Comparison of ENCODE assay signal across 13 mouse cellular contexts in the genomic region with DNA sequence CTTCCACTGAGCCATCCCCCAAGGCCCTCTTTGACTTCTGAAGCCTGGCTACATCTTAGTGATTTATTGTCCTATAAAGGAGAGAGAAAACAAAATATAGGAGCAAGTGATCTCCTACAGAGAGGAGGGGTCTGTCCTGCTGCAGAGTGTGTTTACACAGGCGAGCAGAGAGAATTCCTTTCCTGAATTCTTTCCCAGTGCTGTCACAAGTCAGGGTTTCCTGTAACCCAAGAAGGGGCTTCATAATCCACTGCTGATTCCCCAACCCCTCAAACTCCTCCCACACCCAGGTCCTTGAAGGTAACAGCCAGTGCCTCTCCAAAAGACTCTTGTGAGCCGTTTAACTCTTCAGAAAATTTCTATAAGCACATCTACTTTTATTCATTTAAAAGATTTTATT.
DNase-seq lines count a peak whose midpoint lies in the region; ATAC-seq and TF ChIP-seq lines count a peak whose summit lies in the region.
"Had no signal": no experiment of that assay in that cellular context is flagged by ENCODE, and none has a peak within 500 bp of the region (broad histone marks: within the 10 kb centered on the region; RNA-seq: fewer than 3 reads in every experiment).

No protein-coding gene starts in this region.

- DNase-seq in heart, adult 8-10 months (ENCODE audit: low spot score) = no peak
- peak; percentile 82 for DNase-seq in lung, embryonic 14.5 days
- no peak for DNase-seq in lung, postnatal 4 days
- peak; percentile 38 for DNase-seq in neural tube, embryonic 11.5 days (ENCODE audit: low spot score)
- DNase-seq in layer of hippocampus, postnatal 14 days (ENCODE audit: low spot score in 2 of 2) = no peak
- no peak for DNase-seq in spleen, adult 18-20 months
- DNase-seq: cerebellum, adult 11-12 months; lung, postnatal 36 days; right cerebral cortex, postnatal 25 days had no signal

- H3K27me3 ChIP-seq in heart, embryonic 14.5 days (ENCODE audit: control insufficient read depth, insufficient read depth, low read length) = no peaks in the 10 kb centered on the region
- H3K27me3 ChIP-seq in lung, embryonic 14.5 days (ENCODE audit: insufficient read depth, low read length) = no peaks in the 10 kb centered on the region
- H3K27me3 ChIP-seq in embryonic facial prominence, embryonic 12.5 days = no peaks in the 10 kb centered on the region
- H3K27me3 ChIP-seq in neural tube, embryonic 11.5 days (ENCODE audit: control insufficient read depth, insufficient read depth, low read length) = no peaks in the 10 kb centered on the region
- H3K27me3 ChIP-seq: neural tube, embryonic 12.5 days had no signal

- peak; percentile 75 for ATAC-seq in heart, embryonic 14.5 days (ENCODE audit: insufficient number of reproducible peaks, insufficient read depth, low FRiP score, low read depth)
- peak; percentile 92 for ATAC-seq in lung, embryonic 14.5 days (ENCODE audit: insufficient read depth)
- peak; percentile 80; the same call in 1 of the 2 replicates for ATAC-seq in embryonic facial prominence, embryonic 12.5 days (ENCODE audit: insufficient number of reproducible peaks, insufficient read depth, low FRiP score, low TSS enrichment)
- ATAC-seq in neural tube, embryonic 11.5 days (ENCODE audit: insufficient read depth, low FRiP score, low TSS enrichment) = no peak
- ATAC-seq: CD4-positive, CD25-positive, alpha-beta regulatory T cell, adult 4 months had no signal

- no peaks in the 10 kb centered on the region for H3K36me3 ChIP-seq in heart, embryonic 14.5 days (ENCODE audit: control insufficient read depth, insufficient read depth, low read length)
- no peaks in the 10 kb centered on the region for H3K36me3 ChIP-seq in lung, embryonic 14.5 days (ENCODE audit: insufficient read depth)
- H3K36me3 ChIP-seq in embryonic facial prominence, embryonic 12.5 days = no peaks in the 10 kb centered on the region
- H3K36me3 ChIP-seq in neural tube, embryonic 11.5 days (ENCODE audit: control insufficient read depth, insufficient read depth, low read length) = no peaks in the 10 kb centered on the region
- H3K36me3 ChIP-seq: neural tube, embryonic 12.5 days had no signal

- 3% methylated on average over 2 of the region's 2 CpGs for WGBS in heart, embryonic 14.5 days
- WGBS in lung, embryonic 14.5 days = 6% methylated on average over 2 of the region's 2 CpGs
- 14% methylated on average over 2 of the region's 2 CpGs for WGBS in embryonic facial prominence, embryonic 12.5 days
- 31% methylated on average over 2 of the region's 2 CpGs for WGBS in neural tube, embryonic 11.5 days

- H3K27ac ChIP-seq in heart, embryonic 14.5 days (replicated peaks in 1 of 2; ENCODE audit: control insufficient read depth in 1 of 2, insufficient read depth in 1 of 2, low read depth in 2 of 2, low read length in 2 of 2) = peak overlapping the region; percentile 65 to 79
- peak overlapping the region; percentile 88 for H3K27ac ChIP-seq in lung, embryonic 14.5 days (ENCODE audit: low read depth)
- peak overlapping the region; percentile 87 for H3K27ac ChIP-seq in embryonic facial prominence, embryonic 12.5 days
- H3K27ac ChIP-seq in neural tube, embryonic 11.5 days (ENCODE audit: low read depth, low read length) = no peak overlapping the region
- H3K27ac ChIP-seq: neural tube, embryonic 12.5 days had no signal

- H3K4me3 ChIP-seq in heart, embryonic 14.5 days (ENCODE audit: control insufficient read depth in 1 of 2, insufficient read depth in 1 of 2, low read depth in 1 of 2, low read length in 2 of 2) = no peak overlapping the region
- no peak overlapping the region for H3K4me3 ChIP-seq in lung, embryonic 14.5 days (ENCODE audit: low read depth, low read length)
- H3K4me3 ChIP-seq in embryonic facial prominence, embryonic 12.5 days = no peak overlapping the region
- no peak overlapping the region for H3K4me3 ChIP-seq in neural tube, embryonic 11.5 days (ENCODE audit: low read depth, low read length)
- H3K4me3 ChIP-seq: neural tube, embryonic 12.5 days had no signal

- H3K9me3 ChIP-seq in heart, embryonic 14.5 days (ENCODE audit: control insufficient read depth, low read length) = no peaks in the 10 kb centered on the region
- H3K9me3 ChIP-seq in lung, embryonic 14.5 days (ENCODE audit: low read depth, low read length) = no peaks in the 10 kb centered on the region
- H3K9me3 ChIP-seq in embryonic facial prominence, embryonic 12.5 days = no peaks in the 10 kb centered on the region
- H3K9me3 ChIP-seq in neural tube, embryonic 11.5 days (ENCODE audit: control insufficient read depth, low read length) = no peaks in the 10 kb centered on the region
- H3K9me3 ChIP-seq: neural tube, embryonic 12.5 days had no signal

- H3K9ac ChIP-seq in heart, embryonic 14.5 days (ENCODE audit: low read length) = no peak overlapping the region; the same call in 1 of the 2 replicates
- H3K9ac ChIP-seq in lung, embryonic 14.5 days = no peak overlapping the region
- H3K9ac ChIP-seq in embryonic facial prominence, embryonic 12.5 days = no peak overlapping the region
- H3K9ac ChIP-seq in neural tube, embryonic 11.5 days (ENCODE audit: low read length) = no peak overlapping the region
- H3K9ac ChIP-seq: neural tube, embryonic 12.5 days had no signal

- no peak overlapping the region for H3K4me2 ChIP-seq in heart, embryonic 14.5 days (ENCODE audit: low read length)
- no peak overlapping the region for H3K4me2 ChIP-seq in lung, embryonic 14.5 days
- H3K4me2 ChIP-seq in embryonic facial prominence, embryonic 12.5 days (replicated peaks) = no peak overlapping the region
- H3K4me2 ChIP-seq in neural tube, embryonic 11.5 days (ENCODE audit: low read depth) = no peak overlapping the region
- H3K4me2 ChIP-seq: neural tube, embryonic 12.5 days had no signal

- H3K4me1 ChIP-seq in heart, embryonic 14.5 days (ENCODE audit: control insufficient read depth in 2 of 2, insufficient read depth in 2 of 2, low read length in 2 of 2) = peaks cover 19 to 20% of the 10 kb centered on the region in 2 experiments
- H3K4me1 ChIP-seq in lung, embryonic 14.5 days (ENCODE audit: insufficient read depth) = peaks cover 16% of the 10 kb centered on the region
- H3K4me1 ChIP-seq in embryonic facial prominence, embryonic 12.5 days = peaks cover 16% of the 10 kb centered on the region
- peaks cover 11% of the 10 kb centered on the region; the same call in 1 of the 2 replicates for H3K4me1 ChIP-seq in neural tube, embryonic 11.5 days (ENCODE audit: control insufficient read depth, insufficient read depth, low read length)

- no peak for TF ChIP-seq CTCF in lung, embryonic 14.5 days (IDR thresholded peaks at IDR 0.05; ENCODE audit: low read depth)

Comparison
In these comparisons a context has a peak if more than half of its experiments do, and no peak if none do; other contexts are left out.
1. DNase-seq: peak in lung, embryonic 14.5 days (single experiment) and neural tube, embryonic 11.5 days (single experiment); none in heart, adult 8-10 months (single experiment), lung, postnatal 4 days (0 of 2), layer of hippocampus, postnatal 14 days (0 of 2) and spleen, adult 18-20 months (0 of 2).